Mouse (Mus musculus) neural tube, embryonic 12.5 days (tissue): ENCODE measurements around the gene Kcnh5. TPM values are rescaled to one million over a fixed set of nuclear protein-coding genes. Genes with fewer than 3 reads are reported as not detected.

ENCODE experiments used
- ATAC-seq: fragments of 200-750 bp; cut with Nextera tagmentation; 2 replicates; pipeline ENCODE4 v1.8.0; 2017; ENCODE audit warnings: low read depth, mild to moderate bottlenecking, moderate TSS enrichment, moderate library complexity; ENCODE audit not compliant: low FRiP score
- H3K27ac ChIP-seq: fragments of 300-500 bp; sonication (generic); 2 replicates; pipeline ENCODE4 v1.5.1; 2016
- H3K27me3 ChIP-seq: fragments of 300-500 bp; sonication (generic); replicated peaks from 2 replicates; pipeline ENCODE4 v1.6.1; 2016; ENCODE audit warnings: mild to moderate bottlenecking
- H3K36me3 ChIP-seq: fragments of 300-500 bp; sonication (generic); 2 replicates; pipeline ENCODE4 v1.6.1; 2016; ENCODE audit warnings: mild to moderate bottlenecking
- H3K4me1 ChIP-seq: fragments of 300-500 bp; sonication (generic); 2 replicates; pipeline ENCODE4 v1.6.1; 2016
- H3K4me2 ChIP-seq: fragments of 300-500 bp; sonication (generic); replicated peaks from 2 replicates; pipeline ENCODE4 v1.6.1; 2016; ENCODE audit warnings: mild to moderate bottlenecking
- H3K4me3 ChIP-seq: fragments of 300-500 bp; sonication (generic); 2 replicates; pipeline ENCODE4 v1.5.1; 2016
- H3K9ac ChIP-seq: fragments of 300-500 bp; sonication (generic); 2 replicates; pipeline ENCODE4 v1.6.1; 2016; ENCODE audit warnings: mild to moderate bottlenecking
- H3K9me3 ChIP-seq: fragments of 300-500 bp; sonication (generic); 2 replicates; pipeline ENCODE4 v1.6.1; 2016; ENCODE audit warnings: mild to moderate bottlenecking
- WGBS: fragments of 180-500 bp; shearing (Covaris S2); methylation state at CpG from one replicate; pipeline ENCODE4 v1.1.7; 2016; 5-methylcytosine and 5-hydroxymethylcytosine counted together
- polyA plus RNA-seq: library from polyadenylated mRNA; unstranded; fragments of >200 nt; fragmentation: Nextera tagmentation; extraction: Ambion mirVana; gene quantifications from 2 replicates; pipeline ENCODE4 v1.2.1, GENCODE M21; 2016

Kcnh5 gene
- polyA plus RNA-seq, 1 experiment from 2014 or later = 0.95 TPM

- H3K9me3 ChIP-seq = no peaks in the 10 kb centered on the region
- no peak overlapping the region for H3K27ac ChIP-seq
- no peaks in the 10 kb centered on the region for H3K4me1 ChIP-seq
- no peak for ATAC-seq
- H3K4me3 ChIP-seq = no peak overlapping the region
- H3K9ac ChIP-seq = no peak overlapping the region
- WGBS = 83% methylated on average over 6 of the region's 6 CpGs
- no peak overlapping the region for H3K4me2 ChIP-seq
- H3K27me3 ChIP-seq = no peaks in the 10 kb centered on the region
- no peaks in the 10 kb centered on the region for H3K36me3 ChIP-seq
Measured at GRCm38 (mm10) chr12:74901331-74901730, 275.8 kb downstream of the Kcnh5 start.

DNA sequence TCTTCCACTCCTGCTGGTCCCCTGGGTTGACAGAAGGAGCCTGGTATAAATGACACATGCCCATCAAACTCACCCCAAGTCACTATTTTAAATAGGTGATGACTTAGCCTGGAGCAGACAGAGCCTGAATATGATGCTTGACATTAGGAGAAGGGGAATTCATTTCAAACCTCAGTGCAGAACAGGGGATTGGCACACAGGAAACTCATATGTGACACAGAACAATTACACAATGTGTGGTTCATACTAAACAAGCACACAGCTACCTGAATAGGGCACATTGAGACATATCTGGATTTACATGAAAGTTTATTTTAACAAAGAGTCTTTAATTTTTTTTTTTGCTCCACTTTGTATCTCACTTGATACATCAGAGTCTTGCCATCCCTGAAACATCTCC lies 276.4 kb downstream of the Kcnh5 start:
- ATAC-seq = no peak
- Histone ChIP-seq H3K4me3 (no peak overlapping the region), H3K36me3 (no peaks in the 10 kb centered on the region), H3K9ac (no peak overlapping the region), H3K9me3 (no peaks in the 10 kb centered on the region), H3K27ac (no peak overlapping the region), H3K4me2 (no peak overlapping the region), H3K27me3 (no peaks in the 10 kb centered on the region), H3K4me1 (no peaks in the 10 kb centered on the region)

- WGBS = 91% methylated on average over 4 of the region's 4 CpGs
- no peak for ATAC-seq
- Histone ChIP-seq H3K27me3 (no peaks in the 10 kb centered on the region), H3K9me3 (no peaks in the 10 kb centered on the region), H3K36me3 (no peaks in the 10 kb centered on the region), H3K4me1 (no peaks in the 10 kb centered on the region), H3K9ac (no peak overlapping the region), H3K4me2 (no peak overlapping the region), H3K4me3 (no peak overlapping the region), H3K27ac (no peak overlapping the region)
Measured at GRCm38 (mm10) chr12:74899055-74899454, 278.1 kb downstream of the Kcnh5 start.

GRCm38 (mm10) chr12:74898211-74898610 lies 278.9 kb downstream of the Kcnh5 start:
- no peak overlapping the region for H3K27ac ChIP-seq
- 96% methylated on average over 9 of the region's 9 CpGs for WGBS
- no peaks in the 10 kb centered on the region for H3K36me3 ChIP-seq
- H3K9ac ChIP-seq = no peak overlapping the region
- H3K4me3 ChIP-seq = no peak overlapping the region
- no peaks in the 10 kb centered on the region for H3K27me3 ChIP-seq
- no peak overlapping the region for H3K4me2 ChIP-seq
- no peaks in the 10 kb centered on the region for H3K9me3 ChIP-seq
- H3K4me1 ChIP-seq = no peaks in the 10 kb centered on the region
- ATAC-seq = no peak

GRCm38 (mm10) chr12:74894870-74895423 lies 282.2 kb downstream of the Kcnh5 start:
- ATAC-seq = no peak
- Histone ChIP-seq H3K4me2 (no peak overlapping the region), H3K4me1 (no peaks in the 10 kb centered on the region), H3K9ac (no peak overlapping the region), H3K27ac (no peak overlapping the region), H3K9me3 (no peaks in the 10 kb centered on the region), H3K36me3 (no peaks in the 10 kb centered on the region), H3K27me3 (no peaks in the 10 kb centered on the region), H3K4me3 (no peak overlapping the region)
- 91% methylated on average over 11 of the region's 11 CpGs for WGBS

GRCm38 (mm10) chr12:74889419-74889818 lies 287.7 kb downstream of the Kcnh5 start:
- ATAC-seq = no peak
- Histone ChIP-seq H3K9me3 (no peaks in the 10 kb centered on the region), H3K4me1 (no peaks in the 10 kb centered on the region), H3K27ac (no peak overlapping the region), H3K27me3 (no peaks in the 10 kb centered on the region), H3K36me3 (no peaks in the 10 kb centered on the region), H3K4me2 (no peak overlapping the region), H3K9ac (no peak overlapping the region), H3K4me3 (no peak overlapping the region)
- WGBS = 64% methylated on average over 3 of the region's 3 CpGs

DNA sequence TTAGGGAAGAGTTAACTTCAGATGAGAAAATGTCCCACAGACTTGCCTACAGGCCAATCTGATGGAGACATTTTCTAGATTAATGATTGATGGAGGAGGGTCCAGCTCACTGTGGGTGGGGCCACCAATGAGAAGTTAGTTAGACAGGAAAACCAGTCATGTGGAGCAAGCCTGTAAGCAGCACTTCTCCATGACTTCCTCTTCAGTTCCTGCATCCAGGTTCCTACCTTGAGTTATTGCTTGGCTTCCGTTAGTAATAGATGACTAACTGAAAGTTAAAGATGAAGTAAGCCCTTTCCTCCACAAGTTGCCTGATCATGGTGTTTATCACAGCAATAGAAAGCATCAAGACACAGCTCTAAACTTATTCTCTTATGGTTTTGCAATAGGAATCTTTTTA lies 290.1 kb downstream of the Kcnh5 start:
- Histone ChIP-seq H3K27ac (no peak overlapping the region), H3K27me3 (no peaks in the 10 kb centered on the region), H3K9me3 (no peaks in the 10 kb centered on the region), H3K4me1 (no peaks in the 10 kb centered on the region), H3K36me3 (no peaks in the 10 kb centered on the region), H3K4me2 (no peak overlapping the region), H3K9ac (no peak overlapping the region), H3K4me3 (no peak overlapping the region)
- WGBS = 97% methylated on average over 1 of the region's 1 CpGs
- no peak for ATAC-seq

DNA sequence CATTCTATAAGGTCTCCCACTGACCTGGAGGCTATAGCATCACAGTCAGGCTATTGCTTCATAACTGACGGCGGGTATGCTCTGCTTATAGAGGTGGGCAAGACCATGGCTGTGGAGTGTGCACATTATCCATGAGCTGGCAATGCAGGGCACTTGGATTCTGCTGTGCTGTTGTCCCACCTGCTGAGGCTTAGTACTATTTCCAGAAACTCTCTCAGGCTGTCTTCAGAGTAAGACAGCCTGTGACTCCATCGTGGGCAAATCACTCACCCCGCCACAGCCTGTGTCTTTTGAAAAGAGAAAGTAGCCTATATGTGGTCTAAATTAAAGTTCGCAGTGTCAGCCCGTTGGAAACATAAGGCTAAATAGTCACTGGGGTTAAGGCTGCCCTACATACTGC lies 295.8 kb downstream of the Kcnh5 start:
- 82% methylated on average over 6 of the region's 6 CpGs for WGBS
- no peak overlapping the region for H3K9ac ChIP-seq
- no peak for ATAC-seq

DNA sequence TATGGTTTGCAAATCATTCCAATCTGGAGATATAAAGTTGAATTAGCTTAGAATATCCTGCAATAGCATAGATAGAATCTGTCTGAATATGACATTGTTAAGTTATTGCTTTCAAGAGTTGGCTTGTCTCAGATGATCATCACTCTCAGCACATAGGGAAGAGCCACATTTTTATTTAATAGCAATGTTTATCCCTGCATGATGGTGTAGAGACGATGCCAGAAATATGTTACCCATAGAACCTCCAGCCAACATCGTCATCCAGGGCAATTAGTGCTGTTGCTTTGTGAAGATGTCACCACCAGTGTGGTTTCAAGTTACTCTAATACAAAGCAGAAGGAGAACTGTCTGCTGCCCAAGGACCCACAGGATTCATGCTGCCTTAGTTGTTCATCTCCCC lies 321.5 kb downstream of the Kcnh5 start:
- H3K27ac ChIP-seq = no peak overlapping the region
- no peaks in the 10 kb centered on the region for H3K36me3 ChIP-seq
- ATAC-seq = no peak
- no peaks in the 10 kb centered on the region for H3K27me3 ChIP-seq
- H3K9ac ChIP-seq = no peak overlapping the region
- H3K4me2 ChIP-seq = no peak overlapping the region
- 76% methylated on average over 2 of the region's 2 CpGs for WGBS
- H3K9me3 ChIP-seq = no peaks in the 10 kb centered on the region
- no peaks in the 10 kb centered on the region for H3K4me1 ChIP-seq
- no peak overlapping the region for H3K4me3 ChIP-seq

More for the DNA sequence above, 295.8 kb downstream of the Kcnh5 start:
- Histone ChIP-seq H3K9me3 (no peaks in the 10 kb centered on the region), H3K4me2 (no peak overlapping the region), H3K27ac (no peak overlapping the region), H3K4me3 (no peak overlapping the region), H3K36me3 (no peaks in the 10 kb centered on the region), H3K4me1 (no peaks in the 10 kb centered on the region), H3K27me3 (no peaks in the 10 kb centered on the region)

GRCm38 (mm10) chr12:74854263-74854662 lies 322.9 kb downstream of the Kcnh5 start:
- no peak overlapping the region for H3K9ac ChIP-seq
- H3K4me3 ChIP-seq = no peak overlapping the region
- no peaks in the 10 kb centered on the region for H3K36me3 ChIP-seq
- WGBS = 78% methylated on average over 1 of the region's 1 CpGs
- H3K4me1 ChIP-seq = no peaks in the 10 kb centered on the region
- H3K9me3 ChIP-seq = no peaks in the 10 kb centered on the region
- no peak overlapping the region for H3K4me2 ChIP-seq
- H3K27me3 ChIP-seq = no peaks in the 10 kb centered on the region
- ATAC-seq = no peak
- no peak overlapping the region for H3K27ac ChIP-seq

- ATAC-seq = no peak
- H3K4me2 ChIP-seq = no peak overlapping the region
Measured at GRCm38 (mm10) chr12:74850323-74850722, 326.8 kb downstream of the Kcnh5 start.

DNA sequence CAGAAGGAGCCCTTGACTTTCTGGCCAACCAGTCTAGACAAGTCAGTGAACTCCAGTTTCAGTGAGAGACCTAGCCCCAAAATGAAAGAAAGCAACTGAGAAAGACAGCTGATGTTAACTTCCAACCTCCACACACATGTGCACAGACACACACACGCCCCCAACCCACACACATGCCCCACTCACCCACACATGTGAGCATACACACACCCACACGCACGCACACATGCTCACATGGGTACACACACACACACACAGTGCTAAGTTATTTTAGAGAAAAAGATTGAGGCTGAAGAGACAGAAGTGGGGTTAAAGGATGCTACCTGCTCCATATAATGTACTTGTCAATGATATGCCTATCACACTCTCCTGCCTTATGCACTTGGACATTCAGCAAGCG lies 327.2 kb downstream of the Kcnh5 start:
- H3K4me1 ChIP-seq = no peaks in the 10 kb centered on the region
- no peaks in the 10 kb centered on the region for H3K27me3 ChIP-seq
- H3K9me3 ChIP-seq = no peaks in the 10 kb centered on the region
- no peak overlapping the region for H3K9ac ChIP-seq
- no peaks in the 10 kb centered on the region for H3K36me3 ChIP-seq
- no peak overlapping the region for H3K27ac ChIP-seq
- H3K4me2 ChIP-seq = no peak overlapping the region
- no peak overlapping the region for H3K4me3 ChIP-seq
- no peak for ATAC-seq
- 94% methylated on average over 4 of the region's 4 CpGs for WGBS

More at GRCm38 (mm10) chr12:74850323-74850722, 326.8 kb downstream of the Kcnh5 start:
- H3K4me3 ChIP-seq = no peak overlapping the region
- H3K36me3 ChIP-seq = no peaks in the 10 kb centered on the region
- no peak overlapping the region for H3K9ac ChIP-seq
- no peaks in the 10 kb centered on the region for H3K4me1 ChIP-seq
- H3K9me3 ChIP-seq = no peaks in the 10 kb centered on the region
- 42% methylated on average over 2 of the region's 2 CpGs for WGBS
- H3K27me3 ChIP-seq = no peaks in the 10 kb centered on the region
- H3K27ac ChIP-seq = no peak overlapping the region

DNA sequence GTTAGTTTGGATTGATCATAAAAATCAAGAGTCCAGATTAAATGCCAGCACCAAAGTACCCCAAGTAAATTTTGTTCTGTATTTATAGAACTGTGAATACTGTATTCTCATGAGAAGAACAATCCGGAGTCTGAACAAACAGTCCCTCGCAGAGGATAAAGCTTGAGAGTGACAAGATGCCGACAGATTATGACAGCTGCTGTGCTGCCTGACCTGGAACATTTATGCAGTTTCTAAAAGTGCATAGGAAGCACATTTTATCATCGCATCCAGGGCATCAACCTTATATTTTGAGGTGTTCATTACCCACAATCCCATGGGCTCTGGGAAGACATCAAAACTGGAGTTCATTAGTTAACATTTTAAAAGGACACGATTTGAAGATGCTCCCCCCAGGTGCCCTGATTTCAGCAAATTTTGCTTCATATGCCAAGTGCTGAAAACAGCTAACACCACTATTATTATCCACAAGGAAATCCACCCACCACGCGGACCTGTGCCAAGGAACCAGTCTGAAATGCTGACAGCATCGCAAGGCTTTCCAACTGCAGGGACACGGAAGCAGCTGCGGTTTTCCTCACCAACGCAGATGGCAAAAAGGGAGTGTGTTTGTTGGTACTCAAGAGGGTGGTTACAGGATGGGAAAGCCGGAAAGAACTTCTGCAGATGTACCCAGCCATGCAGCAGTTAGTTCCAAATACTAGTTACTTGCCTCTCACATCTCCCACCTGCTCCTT lies 328.4 kb downstream of the Kcnh5 start:
- 88% methylated on average over 12 of the region's 12 CpGs for WGBS

More for the DNA sequence above, 328.4 kb downstream of the Kcnh5 start:
- Histone ChIP-seq H3K27ac (no peak overlapping the region), H3K4me1 (no peaks in the 10 kb centered on the region), H3K27me3 (no peaks in the 10 kb centered on the region), H3K4me2 (no peak overlapping the region), H3K36me3 (no peaks in the 10 kb centered on the region), H3K9ac (no peak overlapping the region), H3K9me3 (no peaks in the 10 kb centered on the region), H3K4me3 (no peak overlapping the region)
- ATAC-seq = no peak
